Mouse (Mus musculus): Measurements from ENCODE around the gene Ckm.

Ckm gene

GRCm38 (mm10) chr7:19466602-19467145 is 62.1 kb downstream of the Ckm start:
- DNase-seq (ENCODE audit: low read depth, low spot score) = no peak

GRCm38 (mm10) chr7:19467638-19468037 is 63.1 kb downstream of the Ckm start:
- DNase-seq (ENCODE audit: low read depth, low spot score) = no peak

DNA sequence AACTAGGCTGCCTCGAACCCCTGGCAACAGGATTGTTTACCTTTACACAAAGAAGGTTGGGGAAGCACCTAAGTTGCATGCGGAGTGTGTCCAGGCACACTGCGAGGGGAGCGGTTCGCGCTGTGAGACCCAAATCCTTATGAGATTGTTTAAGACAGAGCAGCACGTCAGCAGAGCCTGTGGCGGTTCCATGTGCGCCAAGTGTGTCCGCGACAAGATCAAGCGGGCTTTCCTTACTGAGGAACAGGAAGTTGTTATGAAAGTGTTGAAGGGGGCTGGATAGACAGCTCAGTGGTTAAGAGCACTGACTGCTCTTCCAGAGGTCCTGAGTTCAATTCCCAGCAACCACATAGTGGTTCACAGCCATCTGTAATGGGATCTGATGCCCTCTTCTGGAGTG is 63.7 kb downstream of the Ckm start:
- no peak for DNase-seq (ENCODE audit: low read depth, low spot score)

DNA sequence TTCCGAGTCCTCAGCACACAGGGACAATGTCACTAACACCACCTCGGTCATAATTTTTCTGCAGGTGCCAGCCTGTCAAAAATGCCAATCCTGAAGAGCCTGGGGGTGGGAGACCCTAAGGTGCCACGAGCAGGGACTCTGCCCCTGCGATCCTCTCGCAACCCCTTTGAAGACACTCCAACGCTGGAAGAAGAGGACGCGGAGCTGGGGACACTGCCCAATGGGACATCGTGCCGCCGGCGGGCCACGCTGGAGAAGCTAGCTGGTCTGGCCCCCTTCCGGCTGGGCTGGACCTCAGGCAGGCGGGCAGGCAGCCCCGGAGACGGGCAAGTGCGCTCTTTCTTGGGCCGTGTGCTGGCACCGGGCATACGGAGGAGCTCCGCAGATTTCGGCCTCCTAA is 64.8 kb downstream of the Ckm start:
- DNase-seq (ENCODE audit: low read depth, low spot score) = no peak

DNA sequence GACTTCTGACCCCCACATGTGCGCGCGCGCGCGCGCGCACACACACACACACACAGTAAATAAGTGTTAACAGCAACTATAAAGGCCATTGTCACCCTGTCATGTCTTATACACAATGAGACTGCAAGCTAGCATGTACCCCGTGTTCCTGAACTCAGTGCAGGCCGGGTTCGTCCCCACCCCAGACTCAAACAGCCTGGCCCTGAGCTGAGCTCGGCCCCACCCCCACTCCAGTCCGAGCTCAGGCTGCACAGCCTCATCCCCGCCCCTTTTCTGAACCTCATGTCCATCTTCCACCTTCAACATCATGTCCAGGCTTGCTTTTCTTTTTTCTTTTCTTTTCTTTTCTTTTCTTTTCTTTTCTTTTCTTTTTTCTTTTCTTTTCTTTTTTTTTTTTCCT is 65.7 kb downstream of the Ckm start:
- no peak for DNase-seq (ENCODE audit: low read depth, low spot score)

- no peak for DNase-seq (ENCODE audit: low read depth, low spot score)
Measured at GRCm38 (mm10) chr7:19472403-19472802, 67.8 kb downstream of the Ckm start.
